16 mouse cellular contexts compared by ENCODE assay signal in genomic region chr12:7028447-7028846, GRCm38 (mm10).
DNase-seq lines count a peak whose midpoint lies in the region; ATAC-seq lines count a peak whose summit lies in the region.
"Had no signal": no experiment of that assay in that cellular context is flagged by ENCODE, and none has a peak within 500 bp of the region (broad histone marks: within the 10 kb centered on the region; RNA-seq: fewer than 3 reads in every experiment).

No protein-coding gene starts in this region.

- peak; percentile 97 for ATAC-seq in frontal cortex, adult (ENCODE audit: low TSS enrichment)
- no peak for ATAC-seq in monocyte, adult 5-6 weeks (replicated peaks; ENCODE audit: insufficient number of reproducible peaks, low FRiP score, low TSS enrichment, poor library complexity, severe bottlenecking)
- ATAC-seq: hindbrain, postnatal 0 days; intestine, postnatal 0 days had no signal

- intact Hi-C loops in left cerebral cortex, postnatal 25 days (cut with DNase I), result loop anchor here (1.0 to 10.0 kb wide), 2 partner anchors 214 to 390 kb away; no protein-coding TSS in a partner anchor

- no peak for DNase-seq in frontal cortex, postnatal 25 days (ENCODE audit: low spot score in 2 of 2)
- peak; percentile 76 to 77 for DNase-seq in frontal cortex, adult 2 months (ENCODE audit: extremely low spot score in 1 of 2, low spot score in 1 of 2)
- DNase-seq in left cerebral cortex, postnatal 25 days (ENCODE audit: low spot score in 2 of 2), result peak; percentile 35 to 93
- peak; percentile 73 for DNase-seq in telencephalon, adult 2 months (ENCODE audit: low read depth, low spot score)
- DNase-seq in urinary bladder, adult 2 months (ENCODE audit: low spot score), result no peak
- DNase-seq: adrenal gland, postnatal 14 days; cerebellum, adult 18-20 months; cerebellum, postnatal 25 days; embryo, embryonic 11 days; gastrocnemius, postnatal 14 days; spleen, adult 18-20 months; thymus, adult 18-20 months had no signal

Comparison
In these comparisons a context has a peak if more than half of its experiments do, and no peak if none do; other contexts are left out.
1. DNase-seq: peak in frontal cortex, adult 2 months (2 of 2), left cerebral cortex, postnatal 25 days (2 of 2) and telencephalon, adult 2 months (single experiment); none in frontal cortex, postnatal 25 days (0 of 2) and urinary bladder, adult 2 months (single experiment).